Mouse (Mus musculus) lung, postnatal 0 days (tissue): Measurements from ENCODE around the gene Trpv4.

Source experiments
- CTCF ChIP-seq: IDR thresholded peaks from 2 replicates; pipeline ENCODE4 v1.5.1; 2016; ENCODE audit warnings: antibody characterized with exemption, mild to moderate bottlenecking
- EP300 ChIP-seq: IDR thresholded peaks from 2 replicates; pipeline ENCODE4 v1.6.1; 2016; ENCODE audit warnings: antibody characterized with exemption, mild to moderate bottlenecking, control low read depth

DNA sequence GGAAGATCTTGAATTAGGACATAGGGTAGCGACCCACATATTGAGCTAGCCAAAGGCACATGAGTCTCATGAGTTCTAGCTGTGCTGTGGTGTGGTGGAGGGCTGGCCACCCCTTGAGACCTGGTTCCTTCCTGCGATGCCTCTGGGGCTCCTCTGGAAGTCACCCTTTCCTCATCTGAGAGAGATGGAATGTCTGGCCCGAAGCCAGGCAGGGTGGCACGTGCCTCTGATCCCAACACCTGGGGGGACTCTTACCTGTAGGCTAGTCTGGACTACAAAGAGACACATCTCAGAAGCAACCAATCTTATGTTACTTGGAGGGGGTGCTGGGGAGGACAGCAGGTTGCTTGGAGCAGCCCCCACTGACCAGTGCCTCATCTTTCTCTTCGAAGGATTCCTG is 64.3 kb downstream of the Trpv4 start:
- TF ChIP-seq CTCF (no peak), EP300 (no peak)
